Mouse (Mus musculus): ENCODE results near the gene Gm36176.

GRCm38 (mm10) chr10:77835647-77836046 lies 11.0 kb upstream of the Gm36176 start, which contains the start of gene Krtap10-10:
- TF ChIP-seq CTCF (IDR thresholded peaks at IDR 0.05; ENCODE audit: low read depth) (no peak), EP300 (IDR thresholded peaks at IDR 0.05; ENCODE audit: low read depth) (no peak)

All from liver, embryonic 14.5 days (tissue).